Mouse (Mus musculus): Measurements from ENCODE around the gene Orai1. TPM values are rescaled to one million over a fixed set of nuclear protein-coding genes. Genes with fewer than 3 reads are reported as not detected.

The Orai1 gene
- polyA plus RNA-seq, 1 experiment from 2014 or later: 16.8 TPM

DNA sequence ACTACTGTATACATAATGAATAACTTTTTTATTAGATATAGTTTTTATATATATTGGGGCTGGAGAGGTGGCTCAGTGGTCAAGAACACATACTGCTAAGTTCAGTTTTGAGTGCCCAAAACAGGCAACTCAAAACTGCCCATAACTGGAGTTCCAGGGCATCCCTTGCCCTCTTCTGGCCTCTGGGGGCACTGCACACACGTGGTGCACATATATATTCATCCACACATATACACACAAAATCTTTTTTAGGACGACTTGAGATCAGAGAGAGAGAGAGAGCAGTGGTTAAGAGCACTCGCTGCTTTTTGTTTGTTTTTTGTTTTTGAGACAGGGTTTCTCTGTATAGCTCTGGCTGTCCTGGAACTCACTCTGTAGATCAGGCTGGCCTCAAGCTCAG is 16.4 kb downstream of the Orai1 start:
- Histone ChIP-seq H3K27me3 (ENCODE audit: insufficient read depth, low read length) (no peaks in the 10 kb centered on the region), H3K4me2 (no peak overlapping the region), H3K36me3 (ENCODE audit: insufficient read depth) (peaks cover 26% of the 10 kb centered on the region; the same call in 1 of the 2 replicates), H3K4me3 (ENCODE audit: low read depth, low read length) (no peak overlapping the region), H3K27ac (ENCODE audit: low read depth) (no peak overlapping the region), H3K4me1 (ENCODE audit: insufficient read depth) (no peaks in the 10 kb centered on the region), H3K9ac (no peak overlapping the region), H3K9me3 (ENCODE audit: low read depth, low read length) (no peaks in the 10 kb centered on the region)
- ATAC-seq (ENCODE audit: insufficient read depth): no peak
- 93% methylated on average over 3 of the region's 3 CpGs for WGBS
- TF ChIP-seq CTCF (IDR thresholded peaks at IDR 0.05; ENCODE audit: low read depth): no peak
- no peak for DNase-seq

DNA sequence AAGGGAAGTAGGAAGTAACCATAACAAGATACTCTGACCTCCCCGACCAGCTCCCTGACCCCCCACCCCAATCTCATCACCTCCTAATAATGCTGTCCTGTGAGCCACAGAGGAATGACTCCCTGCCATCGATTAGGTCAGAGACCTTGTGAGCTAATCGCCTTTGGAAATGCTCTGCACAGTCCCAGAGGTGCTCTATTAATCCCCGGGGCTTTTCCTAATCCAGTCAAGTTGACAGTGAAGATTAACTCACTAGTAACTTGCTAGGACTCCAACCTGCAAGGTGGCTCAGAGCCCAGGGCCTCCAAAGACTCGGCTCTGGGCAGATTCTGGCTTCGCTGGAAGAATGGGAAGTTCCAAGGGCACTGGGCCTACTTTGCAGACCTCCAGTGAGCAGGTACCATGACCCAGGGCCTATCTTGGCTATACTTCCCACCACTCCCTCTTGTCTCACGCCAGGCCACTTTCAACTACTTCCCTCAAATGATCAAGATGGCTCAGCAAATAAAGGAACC is 18.8 kb downstream of the Orai1 start:
- peaks cover 26% of the 10 kb centered on the region; the same call in 1 of the 2 replicates for H3K36me3 ChIP-seq (ENCODE audit: insufficient read depth)
- no peaks in the 10 kb centered on the region for H3K27me3 ChIP-seq (ENCODE audit: insufficient read depth, low read length)
- no peak overlapping the region for H3K27ac ChIP-seq (ENCODE audit: low read depth)
- DNase-seq: no peak
- no peaks in the 10 kb centered on the region for H3K4me1 ChIP-seq (ENCODE audit: insufficient read depth)
- H3K4me2 ChIP-seq: no peak overlapping the region
- H3K9ac ChIP-seq: no peak overlapping the region
- H3K4me3 ChIP-seq (ENCODE audit: low read depth, low read length): no peak overlapping the region
- ATAC-seq (ENCODE audit: insufficient read depth): no peak
- 72% methylated on average over 7 of the region's 7 CpGs for WGBS
- TF ChIP-seq CTCF (IDR thresholded peaks at IDR 0.05; ENCODE audit: low read depth): no peak
- H3K9me3 ChIP-seq (ENCODE audit: low read depth, low read length): no peaks in the 10 kb centered on the region

DNA sequence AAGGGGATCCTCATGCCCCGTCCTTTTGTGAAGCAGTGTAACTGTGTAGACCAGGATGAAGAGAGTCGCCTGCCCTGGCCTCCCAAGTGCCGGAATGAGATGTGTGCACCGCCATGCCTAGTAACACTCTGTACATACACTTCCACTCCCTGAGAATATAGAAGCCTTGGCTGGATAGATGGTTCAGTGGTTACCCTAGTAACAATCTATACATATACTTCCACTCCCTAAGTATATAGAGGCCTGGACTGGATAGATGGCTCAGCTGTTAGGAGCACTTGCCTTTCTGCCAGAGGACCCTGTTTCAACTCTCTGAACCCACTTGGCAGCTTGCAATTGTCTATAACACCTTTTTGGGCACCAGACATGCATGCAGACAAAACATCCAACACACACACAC is 20.2 kb downstream of the Orai1 start:
- no peak overlapping the region for H3K4me2 ChIP-seq
- WGBS: 88% methylated on average over 4 of the region's 4 CpGs

DNA sequence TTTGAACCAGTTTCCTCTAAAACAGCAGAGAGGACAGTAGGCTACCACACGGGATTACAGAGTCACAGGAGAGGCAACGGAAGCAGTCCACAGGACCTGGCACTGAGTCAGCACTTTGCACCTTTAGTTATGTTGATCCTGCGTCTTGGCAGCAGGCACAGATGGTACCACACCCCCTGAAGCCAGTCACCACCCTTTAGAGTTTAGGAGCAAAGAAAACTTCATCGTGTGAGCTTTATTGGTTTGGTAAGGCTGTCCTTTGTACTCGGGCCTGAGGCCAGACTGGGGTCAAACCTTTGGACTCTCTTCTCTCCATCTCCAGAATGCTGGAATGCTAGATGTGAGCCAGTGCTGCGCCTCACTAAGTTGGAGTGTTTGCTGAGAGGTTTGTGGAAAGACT is 20.7 kb downstream of the Orai1 start:
- DNase-seq: peak; percentile 37
- ATAC-seq (ENCODE audit: insufficient read depth): no peak
- Histone ChIP-seq H3K36me3 (ENCODE audit: insufficient read depth) (peaks cover 13% of the 10 kb centered on the region; the same call in 1 of the 2 replicates), H3K4me3 (ENCODE audit: low read depth, low read length) (no peak overlapping the region), H3K4me1 (ENCODE audit: insufficient read depth) (0 out of 2 replicates have a peak, but pooled peaks cover 4% of the 10 kb centered on the region), H3K9ac (no peak overlapping the region), H3K4me2 (no peak overlapping the region), H3K27ac (ENCODE audit: low read depth) (no peak overlapping the region; the same call in 1 of the 2 replicates), H3K9me3 (ENCODE audit: low read depth, low read length) (no peaks in the 10 kb centered on the region), H3K27me3 (ENCODE audit: insufficient read depth, low read length) (no peaks in the 10 kb centered on the region)
- TF ChIP-seq CTCF (IDR thresholded peaks at IDR 0.05; ENCODE audit: low read depth): no peak
- 20% methylated on average over 6 of the region's 6 CpGs for WGBS

More for the DNA sequence above, 20.2 kb downstream of the Orai1 start:
- no peak for TF ChIP-seq CTCF (IDR thresholded peaks at IDR 0.05; ENCODE audit: low read depth)
- no peak overlapping the region for H3K4me3 ChIP-seq (ENCODE audit: low read depth, low read length)
- peaks cover 18% of the 10 kb centered on the region; the same call in 1 of the 2 replicates for H3K36me3 ChIP-seq (ENCODE audit: insufficient read depth)
- no peaks in the 10 kb centered on the region for H3K9me3 ChIP-seq (ENCODE audit: low read depth, low read length)
- H3K9ac ChIP-seq: no peak overlapping the region
- 0 out of 2 replicates have a peak, but pooled peaks cover 4% of the 10 kb centered on the region for H3K4me1 ChIP-seq (ENCODE audit: insufficient read depth)
- no peaks in the 10 kb centered on the region for H3K27me3 ChIP-seq (ENCODE audit: insufficient read depth, low read length)
- no peak overlapping the region; the same call in 1 of the 2 replicates for H3K27ac ChIP-seq (ENCODE audit: low read depth)
- no peak for DNase-seq
- no peak for ATAC-seq (ENCODE audit: insufficient read depth)

DNA sequence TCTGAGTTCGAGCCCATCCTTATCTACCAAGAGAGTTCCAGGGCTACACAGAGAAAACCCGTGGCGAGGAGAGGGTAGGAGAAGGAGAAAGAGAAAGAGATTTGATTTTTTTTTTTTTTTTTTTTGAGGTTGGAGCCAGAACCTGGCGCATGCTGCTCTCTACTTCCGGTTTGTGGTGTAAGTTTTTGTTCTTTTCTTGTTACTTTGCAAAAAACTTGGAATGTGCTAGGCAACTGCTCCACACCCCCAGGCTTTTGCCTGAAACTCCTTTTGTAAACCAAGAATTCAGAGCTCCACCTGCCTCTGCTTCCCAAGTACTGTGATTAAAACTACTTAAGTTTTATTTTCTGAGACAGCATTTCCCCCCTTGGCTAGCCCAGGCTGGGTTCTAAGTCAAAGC is 23.2 kb downstream of the Orai1 start:
- ATAC-seq (ENCODE audit: insufficient read depth): no peak
- no peak overlapping the region for H3K9ac ChIP-seq
- H3K36me3 ChIP-seq (ENCODE audit: insufficient read depth): no peaks in the 10 kb centered on the region
- H3K27ac ChIP-seq (ENCODE audit: low read depth): no peak overlapping the region
- H3K9me3 ChIP-seq (ENCODE audit: low read depth, low read length): no peaks in the 10 kb centered on the region
- TF ChIP-seq CTCF (IDR thresholded peaks at IDR 0.05; ENCODE audit: low read depth): no peak
- no peaks in the 10 kb centered on the region for H3K27me3 ChIP-seq (ENCODE audit: insufficient read depth, low read length)
- H3K4me1 ChIP-seq (ENCODE audit: insufficient read depth): 0 out of 2 replicates have a peak, but pooled peaks cover 4% of the 10 kb centered on the region
- no peak for DNase-seq
- no peak overlapping the region for H3K4me2 ChIP-seq
- H3K4me3 ChIP-seq (ENCODE audit: low read depth, low read length): no peak overlapping the region
- 73% methylated on average over 5 of the region's 5 CpGs for WGBS

DNA sequence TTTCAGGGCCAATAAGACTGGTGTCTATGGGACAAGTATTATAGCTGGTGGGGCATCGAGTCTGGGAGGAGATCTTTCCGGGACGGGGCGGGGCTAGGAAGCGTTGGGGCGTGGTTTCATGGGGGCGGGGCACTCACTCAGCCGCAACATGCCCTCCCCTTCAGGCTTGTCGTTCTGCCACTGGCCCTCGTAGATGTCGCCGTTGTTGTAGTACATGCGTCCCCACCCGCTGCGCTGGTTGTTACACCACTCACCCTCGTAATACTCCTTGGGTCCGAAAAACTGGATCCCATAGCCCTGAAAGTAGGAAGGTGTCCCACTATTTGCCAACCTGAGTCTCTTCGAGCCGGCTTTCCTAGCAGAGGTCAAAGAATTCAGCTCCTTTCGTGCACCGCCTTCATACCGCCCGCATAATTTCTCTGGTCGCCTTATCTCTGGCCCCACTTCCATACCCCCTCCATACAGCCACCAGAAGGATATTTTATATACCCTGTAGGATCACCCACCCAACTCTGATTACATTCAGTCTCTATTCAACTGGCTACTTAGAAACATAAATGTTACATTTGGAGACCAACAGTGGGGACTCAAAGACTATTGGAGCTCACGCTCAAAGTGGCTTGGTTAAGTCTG is 24.4 kb downstream of the Orai1 start:
- Histone ChIP-seq H3K27me3 (ENCODE audit: insufficient read depth, low read length) (no peaks in the 10 kb centered on the region), H3K9ac (0 out of 2 replicates have a peak overlapping the region, but pooled peaks have one; percentile 30), H3K9me3 (ENCODE audit: low read depth, low read length) (no peaks in the 10 kb centered on the region), H3K4me2 (peak overlapping the region; percentile 58), H3K36me3 (ENCODE audit: insufficient read depth) (no peaks in the 10 kb centered on the region), H3K4me3 (ENCODE audit: low read depth, low read length) (peak overlapping the region; percentile 29), H3K4me1 (ENCODE audit: insufficient read depth) (0 out of 2 replicates have a peak, but pooled peaks cover 4% of the 10 kb centered on the region), H3K27ac (ENCODE audit: low read depth) (peak overlapping the region; percentile 32; the same call in 1 of the 2 replicates)
- ATAC-seq (ENCODE audit: insufficient read depth) (peak; percentile 80; the same call in 1 of the 2 replicates), DNase-seq (peak; percentile 75)
- TF ChIP-seq CTCF (IDR thresholded peaks at IDR 0.05; ENCODE audit: low read depth): no peak
- WGBS: 3% methylated on average over 25 of the region's 25 CpGs

DNA sequence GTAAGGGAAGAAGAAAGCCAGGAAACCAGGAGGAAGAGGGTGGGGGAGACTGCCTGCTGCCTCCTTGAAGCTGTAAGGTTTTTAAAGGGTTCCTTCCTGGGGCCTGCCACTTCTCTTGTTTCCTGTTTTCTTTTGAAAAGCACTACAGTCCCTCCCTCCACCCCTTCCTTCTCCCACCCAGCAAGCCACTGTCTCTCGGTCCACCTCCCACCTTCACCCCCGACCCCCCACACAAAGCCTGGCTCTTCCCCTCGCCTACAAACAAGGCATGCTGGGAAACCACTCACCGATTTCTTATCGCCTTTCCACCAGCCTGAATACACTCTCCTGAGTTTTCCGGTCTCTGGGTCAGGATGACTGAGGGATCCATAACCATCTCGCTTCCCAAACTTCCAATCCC is 25.9 kb downstream of the Orai1 start:
- H3K9ac ChIP-seq: peak overlapping the region; percentile 13; the same call in 1 of the 2 replicates
- ATAC-seq (ENCODE audit: insufficient read depth): no peak
- 0 out of 2 replicates have a peak overlapping the region, but pooled peaks have one; percentile 2 for H3K4me2 ChIP-seq

More for the DNA sequence above, 25.9 kb downstream of the Orai1 start:
- H3K9me3 ChIP-seq (ENCODE audit: low read depth, low read length): no peaks in the 10 kb centered on the region
- 0 out of 2 replicates have a peak, but pooled peaks cover 4% of the 10 kb centered on the region for H3K4me1 ChIP-seq (ENCODE audit: insufficient read depth)
- H3K36me3 ChIP-seq (ENCODE audit: insufficient read depth): no peaks in the 10 kb centered on the region
- DNase-seq: no peak
- peak overlapping the region; percentile 15; the same call in 1 of the 2 replicates for H3K27ac ChIP-seq (ENCODE audit: low read depth)
- no peak for TF ChIP-seq CTCF (IDR thresholded peaks at IDR 0.05; ENCODE audit: low read depth)
- no peak overlapping the region for H3K4me3 ChIP-seq (ENCODE audit: low read depth, low read length)
- H3K27me3 ChIP-seq (ENCODE audit: insufficient read depth, low read length): no peaks in the 10 kb centered on the region
- 36% methylated on average over 7 of the region's 7 CpGs for WGBS

Data from lung, embryonic 14.5 days (tissue).